Mouse (Mus musculus): Measurements from ENCODE around the gene Aspscr1.

DNA sequence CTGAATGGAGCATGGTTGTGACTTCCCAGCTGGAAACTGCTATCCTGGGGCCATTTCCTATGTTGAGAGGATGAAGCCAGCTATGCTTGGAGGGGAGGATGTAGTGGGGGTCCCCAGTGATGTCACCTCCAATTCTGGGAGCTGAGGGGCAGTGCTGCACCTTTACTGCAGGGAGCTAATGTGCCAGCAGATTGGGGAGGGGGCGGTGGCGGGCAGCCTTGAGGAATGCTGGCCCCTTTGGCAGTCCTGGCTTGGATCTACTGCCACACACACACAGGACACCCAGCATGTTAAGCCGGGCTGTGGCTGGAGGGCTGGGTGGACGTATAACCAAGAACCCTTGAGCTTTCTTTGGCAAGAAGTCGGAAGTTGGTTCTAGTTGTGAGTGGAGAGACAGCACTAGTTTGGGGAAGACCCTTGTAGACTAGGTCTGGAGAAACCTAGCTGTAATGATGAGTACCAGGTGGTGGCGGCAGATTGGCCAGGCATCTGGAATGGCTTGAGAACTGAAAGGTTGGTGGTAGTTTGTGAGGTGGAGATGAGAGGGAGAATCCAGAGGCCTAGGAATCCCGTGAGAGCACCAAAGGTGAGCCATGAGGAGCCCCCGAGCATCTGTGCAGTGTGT, 39.3 kb downstream of the Aspscr1 start:
- TF ChIP-seq POLR2AphosphoS2 (IDR thresholded peaks at IDR 0.05; ENCODE audit: insufficient read length, low read depth) (no peak), TCF3 (IDR thresholded peaks at IDR 0.05; ENCODE audit: insufficient read length, low read depth) (no peak), SRF (IDR thresholded peaks at IDR 0.05; ENCODE audit: control insufficient read depth, insufficient read length, low read depth) (no peak), POLR2A (IDR thresholded peaks at IDR 0.05; ENCODE audit: insufficient read length, low read depth) (no peak)

All from myocyte (in vitro differentiated cells).